Mouse (Mus musculus): ENCODE results near the gene Fam181a.

GRCm38 (mm10) chr12:103272176-103272575, 38.6 kb upstream of the Fam181a start:
- TF ChIP-seq CTCF (IDR thresholded peaks at IDR 0.05; ENCODE audit: extremely low read depth, insufficient read length, insufficient replicate concordance, low read depth, low read length) = no peak
- TF ChIP-seq POLR2A (IDR thresholded peaks at IDR 0.05; ENCODE audit: low read depth, low read length) = no peak
